Mouse (Mus musculus) C2C12 (cell line): Measurements from ENCODE around the gene Cd151.

ENCODE experiments used
- CEBPB ChIP-seq: IDR thresholded peaks from one replicate; pipeline ENCODE4 v1.6.1; 2011; ENCODE audit warnings: low read depth, mild to moderate bottlenecking, control low read depth, moderate library complexity
- CTCF ChIP-seq: IDR thresholded peaks from one replicate; pipeline ENCODE4 v1.5.1; 2011; ENCODE audit not compliant: control insufficient read depth, insufficient read depth, insufficient read length
- FOSL1 ChIP-seq: IDR thresholded peaks from one replicate; pipeline ENCODE4 v1.8.0; 2011; ENCODE audit warnings: mild to moderate bottlenecking, low read length; ENCODE audit not compliant: poor library complexity, insufficient read depth, severe bottlenecking
- MAX ChIP-seq: IDR thresholded peaks from one replicate; pipeline ENCODE4 v1.6.1; 2011; ENCODE audit warnings: mild to moderate bottlenecking, control low read depth
- MYOD1 ChIP-seq: IDR thresholded peaks from one replicate; pipeline ENCODE4 v1.6.1; 2011; ENCODE audit warnings: low read depth; ENCODE audit not compliant: control insufficient read depth, insufficient read length
- MYOG ChIP-seq: IDR thresholded peaks from one replicate; pipeline ENCODE4 v1.6.1; 2011; ENCODE audit not compliant: control insufficient read depth, insufficient read length; ENCODE audit errors: extremely low read depth
- USF1 ChIP-seq: IDR thresholded peaks from one replicate; pipeline ENCODE4 v1.6.1; 2011; ENCODE audit warnings: low read depth, mild to moderate bottlenecking, control low read depth, moderate library complexity

DNA sequence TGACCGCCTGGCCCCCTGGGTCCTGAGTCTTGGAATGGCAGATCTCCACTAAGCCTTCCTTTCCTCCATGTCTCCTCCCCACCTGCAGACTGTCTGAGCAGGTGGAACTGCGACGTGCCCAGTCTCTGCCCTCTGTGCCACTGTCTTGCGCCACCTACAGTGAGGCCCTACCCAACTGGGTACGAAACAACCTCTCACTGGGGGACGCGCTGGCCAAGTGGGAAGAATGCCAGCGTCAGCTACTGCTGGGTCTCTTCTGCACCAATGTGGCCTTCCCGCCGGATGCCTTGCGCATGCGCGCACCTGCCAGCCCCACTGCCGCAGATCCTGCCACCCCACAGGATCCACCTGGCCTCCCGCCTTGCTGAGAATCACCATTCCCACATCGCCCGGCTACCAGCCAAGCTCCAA lies 7.9 kb upstream of the Cd151 start:
- no peak for TF ChIP-seq MYOG
- no peak for TF ChIP-seq MAX
- TF ChIP-seq CTCF = no peak
- TF ChIP-seq USF1 = no peak
- TF ChIP-seq MYOD1 = no peak
- no peak for TF ChIP-seq CEBPB
- TF ChIP-seq FOSL1 = no peak
